Mouse (Mus musculus): Measurements from ENCODE around the gene Gtf3c1.

Gtf3c1 gene

DNA sequence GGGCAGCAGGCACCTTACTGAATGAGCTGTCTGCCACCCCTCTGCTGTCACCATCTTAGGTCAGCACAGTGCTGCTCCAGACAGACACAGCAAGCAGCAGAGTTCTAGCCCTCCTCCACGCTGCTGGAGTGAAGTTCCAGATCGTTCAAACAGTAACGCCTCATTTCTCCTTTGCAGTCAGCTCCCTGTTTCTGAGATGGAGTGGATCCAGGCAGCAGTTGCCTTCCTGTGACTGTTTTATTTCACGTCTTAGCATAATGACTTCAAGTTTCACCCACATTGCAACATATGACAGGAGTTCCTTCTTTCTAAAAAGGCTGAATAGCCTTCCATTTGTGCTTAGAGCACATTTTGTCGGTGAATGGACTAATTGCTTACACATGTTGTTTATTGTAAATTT, 94.0 kb downstream of the Gtf3c1 start:
- no peak for DNase-seq

DNA sequence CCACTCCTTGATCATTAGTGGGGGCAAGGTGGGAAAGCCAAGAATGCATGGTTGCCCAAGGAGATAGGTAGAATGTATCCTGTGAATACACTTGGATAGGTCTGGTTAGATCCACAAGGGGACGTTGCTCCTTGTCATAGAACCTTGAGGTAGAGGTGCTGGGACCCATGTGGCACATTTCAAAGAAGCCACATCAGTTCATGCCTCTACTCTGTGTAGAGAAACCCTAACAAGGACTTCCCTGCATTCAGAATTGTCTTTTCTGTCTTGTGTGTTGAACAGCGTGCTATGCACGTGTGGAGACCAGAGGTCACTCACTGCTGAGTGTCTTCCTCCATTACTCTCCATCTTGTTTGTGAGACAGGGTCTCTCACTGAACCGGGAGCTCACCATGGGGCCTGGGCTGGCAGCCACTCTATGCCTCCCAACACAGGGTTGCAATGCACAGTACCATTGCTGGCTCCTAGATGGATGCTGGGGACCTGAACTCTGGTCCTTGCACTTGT, 99.3 kb downstream of the Gtf3c1 start:
- no peak for DNase-seq

DNA sequence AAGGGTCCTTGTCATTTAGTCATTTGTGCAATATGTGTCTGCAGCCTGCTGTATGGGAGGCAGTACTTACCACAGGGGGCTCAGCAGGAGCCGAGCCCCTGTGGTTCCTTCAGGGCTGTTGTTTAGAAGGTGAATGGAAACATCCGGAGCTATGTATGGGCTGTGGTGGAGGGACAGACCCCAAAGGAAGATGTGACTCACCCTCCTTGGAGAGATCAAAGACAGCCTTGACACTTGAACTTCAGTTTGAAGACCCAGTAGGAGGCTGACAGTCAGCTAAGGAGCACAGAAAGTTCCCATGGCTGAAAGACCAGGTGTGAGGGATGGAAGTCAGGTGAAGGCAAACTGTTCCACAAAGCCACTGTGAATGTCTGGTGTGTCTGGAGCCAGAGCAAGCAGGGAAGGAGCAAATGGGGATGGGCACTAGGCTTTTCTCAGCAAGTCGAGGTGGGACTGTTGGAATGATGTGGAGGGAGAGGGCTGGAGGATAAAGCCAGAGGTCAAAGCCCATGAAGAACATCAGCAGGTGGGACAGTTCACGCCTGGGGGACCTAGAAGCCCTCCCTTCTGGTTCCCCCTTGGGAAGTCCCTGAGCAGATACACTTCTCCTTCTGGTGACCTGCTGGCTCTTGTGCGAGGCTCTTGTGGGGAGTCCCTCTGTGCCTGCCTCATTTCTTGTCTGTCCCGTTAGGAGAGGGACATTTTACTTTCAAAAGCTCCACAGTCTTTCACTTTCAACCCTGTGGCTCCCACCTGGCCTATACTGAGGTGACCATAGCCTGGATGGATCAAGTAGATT, 100.0 kb downstream of the Gtf3c1 start:
- DNase-seq, result no peak

DNA sequence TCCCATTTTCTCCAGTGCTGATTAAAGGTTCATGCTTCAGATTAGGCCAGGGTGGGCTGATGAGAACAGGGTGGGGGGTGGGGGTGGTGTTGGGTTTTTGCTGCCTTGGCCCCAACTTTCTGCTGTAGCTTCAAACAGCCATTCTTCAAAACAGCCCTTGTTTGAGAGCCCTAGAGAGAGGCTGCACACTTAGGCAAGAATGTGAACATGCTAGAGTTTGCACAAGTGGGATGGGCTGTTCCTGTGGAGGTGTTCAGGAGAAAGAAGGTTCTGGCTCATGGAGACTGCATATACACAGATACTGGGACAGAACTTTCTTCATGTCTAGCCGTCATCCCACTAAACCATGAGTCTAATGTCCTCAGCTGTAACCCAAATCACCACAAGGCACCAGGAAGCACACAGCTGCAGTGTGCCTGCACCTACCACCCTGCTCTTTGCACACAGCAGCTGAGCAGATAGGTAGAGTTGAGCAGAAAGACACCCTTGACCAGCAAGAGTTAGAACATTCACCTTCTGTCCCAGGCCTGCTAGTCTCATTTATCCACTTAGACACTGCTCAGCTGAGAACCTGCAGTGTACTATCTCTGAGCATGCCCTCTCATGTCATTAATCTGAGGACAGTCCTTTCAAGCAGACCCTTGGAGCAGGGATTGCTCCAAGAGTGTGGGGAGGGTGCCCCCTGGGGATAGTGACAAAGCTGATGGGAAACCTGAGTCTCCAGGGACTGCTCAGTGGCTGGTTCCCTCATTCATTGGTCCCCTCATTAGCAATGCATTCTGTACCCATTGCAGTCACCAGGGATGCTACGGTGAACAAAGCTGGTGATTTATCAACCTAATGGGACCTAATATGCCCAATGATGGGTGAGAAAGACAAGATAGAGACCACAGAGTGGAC, 101.1 kb downstream of the Gtf3c1 start:
- DNase-seq, result no peak

DNA sequence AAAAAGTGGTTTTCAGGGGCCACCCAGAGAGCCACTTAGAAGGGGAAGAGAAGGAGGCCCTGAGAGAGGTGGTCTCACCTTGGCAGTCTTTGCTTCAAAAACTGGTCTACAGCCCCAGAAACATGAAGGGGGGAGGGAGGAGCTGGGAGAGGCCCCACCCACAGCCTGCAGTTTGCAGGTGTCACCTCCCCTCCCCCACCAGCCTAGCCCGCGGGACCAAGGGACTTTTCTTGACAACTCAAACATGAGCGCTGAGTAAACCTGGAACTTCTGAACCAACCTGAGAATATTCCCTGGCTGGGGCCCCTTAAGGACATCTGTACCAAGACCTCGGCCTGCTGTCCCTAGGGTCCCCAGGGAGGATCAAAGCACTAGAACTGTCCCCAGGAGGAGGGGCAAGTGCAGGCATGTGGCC, 101.8 kb downstream of the Gtf3c1 start:
- no peak for DNase-seq

DNA sequence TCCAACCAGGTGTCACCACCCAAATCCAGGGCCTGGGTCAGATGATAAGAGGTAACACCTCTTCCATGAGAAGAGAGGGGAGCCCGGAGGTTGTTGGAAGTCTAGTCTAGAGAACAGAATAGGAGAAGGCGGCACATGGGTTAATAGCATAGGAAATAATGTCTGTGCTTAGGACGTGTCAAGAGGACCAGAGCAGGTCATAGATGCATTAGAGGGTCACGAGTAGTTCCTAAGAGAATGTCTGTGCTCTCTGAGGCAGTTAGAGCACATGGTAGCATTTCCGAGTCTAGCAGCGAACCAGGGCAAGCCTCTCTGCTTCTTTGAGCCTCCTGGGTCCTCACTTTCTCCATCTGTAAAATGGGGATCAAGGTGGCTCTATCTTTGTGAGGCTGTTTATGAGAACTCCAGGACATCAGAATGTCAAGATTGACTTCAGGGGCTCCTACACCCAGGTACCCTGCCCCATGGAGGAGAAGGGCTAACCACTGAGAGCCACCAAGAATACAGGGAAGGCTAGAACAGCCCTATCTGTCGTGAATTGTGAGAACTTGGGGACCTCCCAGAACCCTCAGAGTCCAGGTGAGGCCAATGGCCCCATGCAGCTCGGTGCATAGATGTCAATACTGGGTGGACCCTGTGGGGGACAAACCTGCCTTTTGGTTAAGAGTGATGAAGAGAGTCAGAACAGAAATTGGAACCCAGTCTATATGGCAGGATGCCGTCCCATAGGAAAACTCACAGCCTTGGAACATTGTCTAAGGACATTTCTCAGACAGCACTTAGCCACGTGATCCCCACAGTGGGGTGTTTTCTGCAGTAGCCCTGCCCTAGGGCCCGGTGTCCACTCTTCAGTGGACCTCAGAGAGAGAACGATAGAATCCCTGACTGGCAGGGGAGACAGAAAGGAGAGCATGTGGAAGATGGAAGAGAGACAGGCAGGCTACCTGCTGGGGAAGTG, 102.9 kb downstream of the Gtf3c1 start:
- DNase-seq, result no peak

DNA sequence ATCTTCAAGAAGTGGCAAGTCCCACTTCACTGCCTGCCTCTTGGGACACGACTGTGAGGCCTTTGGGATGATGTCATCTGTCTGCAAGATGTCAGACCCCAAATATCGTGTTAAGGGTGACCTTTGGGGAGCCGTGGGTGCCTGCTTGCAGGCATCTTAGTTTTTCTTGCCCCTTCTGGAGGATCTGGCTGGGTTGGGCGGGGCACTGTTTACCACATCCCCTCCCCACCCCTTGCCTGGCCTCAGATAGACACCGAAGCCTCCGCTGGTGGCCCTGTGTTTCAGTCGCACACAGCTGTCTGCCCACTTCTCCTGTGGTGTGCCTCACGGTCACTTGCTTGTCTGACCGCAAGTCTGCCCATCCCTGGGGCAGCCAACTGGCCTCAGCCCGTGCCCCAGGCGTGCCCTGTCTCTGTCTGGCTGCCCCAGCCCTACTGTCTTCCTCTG, 104.4 kb downstream of the Gtf3c1 start, which contains the start of gene Il21r:
Gene Il21r, plus strand, starts transcription at position 245 of the 447 bp plus-strand sequence.
- DNase-seq, result no peak

DNA sequence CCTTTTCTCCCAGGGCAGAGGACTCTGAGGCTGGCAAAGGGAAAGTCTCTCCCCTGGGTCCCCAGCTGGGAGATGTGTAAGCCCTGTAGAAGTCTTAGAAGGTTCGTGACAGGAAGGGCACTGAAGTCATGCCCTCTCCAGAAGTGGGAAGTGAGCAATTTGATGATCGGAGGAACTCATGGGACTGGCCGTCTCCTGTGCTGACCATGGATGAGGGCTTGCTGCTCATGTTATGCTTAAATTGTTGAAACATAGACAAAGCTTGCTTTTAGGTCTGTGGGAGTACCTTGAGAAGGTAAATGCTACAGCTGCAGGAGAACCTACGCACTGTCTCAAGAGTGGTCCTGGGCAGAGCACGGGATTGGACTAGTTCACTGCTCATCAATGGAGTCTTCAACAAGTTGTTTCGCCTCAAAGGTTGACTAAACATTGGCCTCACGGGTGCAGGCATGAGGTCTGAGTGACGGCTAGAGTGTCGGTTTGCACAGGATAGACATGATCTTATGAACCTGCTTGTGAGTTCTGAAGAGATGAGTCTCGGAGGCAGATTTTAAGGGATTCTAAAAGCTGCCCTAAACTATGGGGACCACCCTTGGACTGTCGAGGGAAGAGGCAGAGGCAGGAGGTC, 105.6 kb downstream of the Gtf3c1 start:
- no peak for DNase-seq

DNA sequence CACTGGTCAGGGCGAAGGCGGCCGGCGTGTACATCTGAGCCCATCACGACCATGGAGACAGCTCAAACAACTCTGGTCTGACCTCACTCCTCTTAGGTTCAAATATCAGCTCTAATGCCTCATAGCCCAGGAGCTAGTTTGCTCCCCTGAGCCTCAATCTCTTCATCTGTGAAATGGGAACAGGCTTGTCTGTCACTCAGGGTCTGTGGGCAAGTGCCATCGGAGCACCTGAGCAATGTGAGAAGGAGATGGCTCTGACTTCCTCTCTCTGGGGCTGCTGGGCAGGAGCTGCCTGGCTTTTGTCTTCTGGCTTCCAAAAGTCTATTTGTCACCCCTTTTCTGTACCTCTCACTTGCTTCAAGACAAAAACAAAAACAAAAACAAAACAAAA, 106.3 kb downstream of the Gtf3c1 start:
- no peak for DNase-seq

DNA sequence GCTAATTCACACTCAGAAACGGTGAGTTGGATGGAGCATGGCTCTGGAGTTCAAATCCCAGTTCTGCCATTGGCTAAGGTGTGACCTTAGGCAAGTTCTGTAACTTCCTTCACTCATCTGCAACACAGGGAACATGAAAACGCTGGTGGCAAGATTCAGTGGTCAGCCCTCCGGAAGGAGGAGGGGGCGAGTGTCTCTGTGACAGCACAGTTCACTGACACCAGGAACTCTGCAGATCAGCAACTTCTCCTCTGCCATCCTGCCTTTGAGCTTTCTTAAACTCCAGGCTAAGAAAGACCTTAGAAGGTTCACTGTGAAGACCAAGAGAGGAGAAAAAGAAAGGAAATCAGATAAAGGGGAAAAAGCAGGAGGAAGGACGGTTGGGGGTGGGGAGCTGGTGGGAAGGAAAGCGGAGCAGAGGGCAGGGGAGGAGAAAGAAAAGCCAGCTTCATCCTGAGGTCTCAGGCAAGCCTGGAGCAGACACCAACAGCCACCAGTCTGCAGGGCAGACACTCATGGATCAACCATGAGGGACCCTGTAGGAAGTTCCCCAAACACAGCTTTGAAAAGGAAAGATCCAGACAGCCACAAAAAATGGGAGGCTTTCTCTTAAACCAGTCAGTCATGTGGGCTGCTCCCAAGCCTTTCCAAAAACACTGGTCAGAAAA, 106.8 kb downstream of the Gtf3c1 start:
- DNase-seq, result no peak

DNA sequence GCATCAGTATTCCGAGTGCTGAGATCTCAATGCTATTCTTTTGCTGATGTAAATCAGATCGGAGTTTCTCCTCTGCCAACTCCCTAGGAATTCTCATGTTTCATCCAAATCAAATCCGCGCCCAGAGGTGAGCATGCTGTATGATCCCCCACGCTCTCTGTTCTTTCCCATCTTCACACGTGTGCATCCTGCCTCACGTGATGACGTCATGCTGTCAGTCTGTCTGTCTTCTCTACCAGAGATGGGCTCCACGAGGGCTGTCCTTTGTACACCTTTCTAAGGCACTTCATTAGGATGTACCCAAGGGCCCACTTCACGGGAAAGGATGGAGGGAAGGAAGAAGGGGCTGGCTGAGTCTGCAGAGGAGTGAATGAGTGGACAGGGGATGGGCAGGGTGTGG, 107.4 kb downstream of the Gtf3c1 start:
- DNase-seq, result no peak

DNA sequence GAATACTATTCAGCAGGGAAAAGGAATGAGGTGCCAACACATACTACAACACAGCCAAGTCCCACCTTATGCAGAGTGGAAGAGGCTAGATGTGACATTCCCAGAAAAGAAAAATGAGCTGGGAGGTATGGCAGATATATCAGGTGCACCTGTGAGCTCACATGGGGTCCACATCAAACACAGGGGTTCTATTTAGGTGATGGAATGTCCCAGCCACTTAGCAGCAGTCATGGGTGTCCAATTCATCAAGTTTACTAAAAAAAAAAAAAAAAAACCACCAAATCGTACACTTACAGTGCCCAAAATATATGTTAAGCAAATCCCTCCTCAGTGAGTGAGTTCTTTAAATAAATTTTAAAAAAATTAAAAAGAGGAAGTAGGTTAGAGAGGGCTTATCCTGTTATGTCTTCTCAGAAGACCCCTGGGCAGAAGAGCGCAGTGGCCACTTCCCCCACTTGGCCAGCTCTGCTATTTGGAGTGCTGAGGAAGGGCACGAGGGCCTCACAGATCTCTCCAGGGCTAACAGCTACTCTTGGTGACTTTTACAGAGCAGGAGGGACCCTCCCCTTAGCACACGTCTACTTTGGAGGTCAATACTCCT, 108.1 kb downstream of the Gtf3c1 start:
- DNase-seq, result no peak

DNA sequence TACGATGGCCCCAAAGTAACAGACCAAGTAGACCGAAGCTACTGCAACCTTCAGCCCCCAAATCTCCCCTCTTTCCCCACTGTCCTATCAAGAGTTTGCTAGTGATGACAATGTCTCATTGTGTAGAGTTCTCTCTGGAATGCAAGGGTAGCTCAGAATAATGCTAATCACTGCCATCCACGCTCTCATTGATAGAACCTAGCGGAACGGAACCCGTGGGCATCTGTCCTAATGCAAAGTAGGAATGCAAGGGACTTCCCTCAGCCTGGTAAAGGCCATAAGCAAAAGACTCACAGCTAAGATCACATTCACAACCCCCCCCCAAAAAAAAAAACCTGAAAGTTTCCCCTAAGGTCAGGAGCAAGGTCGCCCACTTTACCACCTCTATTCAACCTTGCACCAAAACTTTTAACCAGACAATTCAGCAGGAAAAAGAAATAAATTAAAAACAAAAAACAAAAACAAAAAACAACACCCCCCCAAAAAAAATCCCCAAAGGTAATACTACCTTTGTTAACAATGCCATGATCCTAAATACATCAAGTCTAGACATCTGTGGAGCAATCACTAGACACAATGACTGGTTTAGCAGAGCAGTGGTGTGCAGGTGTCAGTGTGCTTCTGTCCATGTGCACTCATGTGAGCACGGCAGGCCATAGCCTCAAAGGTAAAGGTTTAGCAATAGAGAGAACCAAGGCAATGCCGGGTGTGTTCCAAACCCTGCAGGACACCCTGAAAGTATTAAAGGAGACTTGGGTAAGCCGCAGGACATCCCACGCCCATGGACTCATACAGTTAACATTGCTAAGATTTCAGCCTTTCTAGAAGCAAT, 109.8 kb downstream of the Gtf3c1 start:
- no peak for DNase-seq

DNA sequence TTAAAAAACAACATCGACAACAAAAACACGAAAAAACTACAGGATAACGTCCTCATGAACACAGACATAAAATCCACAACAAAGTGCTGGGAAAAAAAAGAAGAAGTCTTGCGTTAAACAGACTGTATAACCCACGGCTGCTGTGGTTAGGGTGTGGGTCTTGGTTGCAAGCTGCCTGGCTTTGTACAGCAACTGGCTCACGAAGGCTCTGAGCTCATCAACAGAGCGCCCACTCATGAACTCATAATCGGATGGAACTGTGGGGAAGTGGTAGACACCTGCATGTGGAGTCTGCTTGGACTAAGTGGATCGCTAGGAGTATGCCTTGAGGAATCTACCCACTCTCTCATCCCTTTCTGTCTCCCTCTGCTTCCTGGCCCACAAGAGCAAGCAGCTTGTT, 110.5 kb downstream of the Gtf3c1 start:
- no peak for DNase-seq

DNA sequence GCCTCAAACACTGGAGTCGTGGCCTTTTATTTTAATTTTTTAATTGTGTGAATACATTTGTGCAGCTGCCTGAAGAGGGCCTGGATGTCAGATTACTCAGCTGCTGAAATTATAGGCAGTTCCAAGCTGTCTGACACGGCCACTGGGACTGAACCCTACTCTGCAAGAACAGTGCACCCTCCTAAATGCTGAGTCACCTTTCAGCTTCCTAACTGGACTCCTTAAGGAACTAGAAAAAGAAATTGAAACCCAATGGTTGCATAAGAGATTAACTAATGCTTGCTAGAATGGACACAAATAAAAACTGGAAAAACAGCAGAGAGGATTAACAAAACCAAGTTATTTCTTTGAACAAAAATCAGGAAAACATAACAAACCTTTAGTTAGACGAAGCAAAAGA, 111.2 kb downstream of the Gtf3c1 start:
- no peak for DNase-seq

DNA sequence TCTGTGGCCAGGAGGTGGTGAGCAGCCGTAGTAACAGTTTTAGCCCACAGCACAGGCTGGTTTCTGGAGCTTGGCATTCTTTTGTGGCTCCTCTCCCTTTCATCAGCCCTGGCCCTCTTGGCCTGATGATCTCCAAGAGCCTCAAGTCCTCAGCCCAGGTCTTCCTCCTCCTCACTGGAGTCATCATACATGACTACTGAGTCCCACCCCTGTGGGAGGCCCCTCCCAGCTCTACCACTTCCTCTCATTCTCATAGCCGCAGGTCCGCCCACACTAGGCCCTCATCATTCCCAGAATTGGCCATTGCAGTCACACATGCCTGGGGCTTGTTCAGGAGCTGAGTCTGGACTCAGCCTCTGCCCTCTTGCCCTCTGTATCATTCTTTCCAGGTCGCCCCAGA, 113.7 kb downstream of the Gtf3c1 start:
- DNase-seq, result no peak

Measured in embryo, embryonic 11 days (tissue).